Mouse (Mus musculus): ENCODE measurements at regions not wholly inside any gene's neighbourhood (a gene's known extent, or its start where the extent isn't known, plus 50 kb on each side); places are given as distances from the start of the nearest gene placed in this dataset.

- intact Hi-C loops (cut with DNase I; ENCODE audit: low total_unique reads) = no loop called here
- DNase-seq = no peak
These were observed 77.5 kb downstream of the Nufip1 start for GRCm38 (mm10) chr14:76188105-76188645.

GRCm38 (mm10) chr14:76195324-76195723 is 84.6 kb downstream of the Nufip1 start:
- intact Hi-C loops (cut with DNase I; ENCODE audit: low total_unique reads) = no loop called here
- no peak for DNase-seq

DNA sequence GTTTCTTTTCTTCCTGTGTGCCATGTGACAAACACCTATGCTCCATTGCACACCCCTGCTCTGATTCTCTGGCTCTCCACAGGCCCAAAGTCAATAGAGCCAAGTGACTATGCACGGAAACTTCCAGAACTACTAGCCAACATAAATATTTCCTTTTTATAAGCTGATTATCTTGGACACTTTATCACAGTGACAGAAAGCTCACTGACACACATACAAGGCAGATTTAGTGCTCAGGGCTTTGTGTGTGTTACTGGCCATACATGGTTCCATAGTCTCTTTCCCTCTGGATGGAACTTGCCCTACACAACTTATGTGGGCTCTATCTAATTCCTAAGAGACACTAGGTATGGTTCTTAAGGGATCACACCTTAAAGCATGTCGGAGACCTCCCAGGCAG is 86.7 kb downstream of the Nufip1 start:
- no peak for DNase-seq
- intact Hi-C loops (cut with DNase I; ENCODE audit: low total_unique reads) = no loop called here

DNA sequence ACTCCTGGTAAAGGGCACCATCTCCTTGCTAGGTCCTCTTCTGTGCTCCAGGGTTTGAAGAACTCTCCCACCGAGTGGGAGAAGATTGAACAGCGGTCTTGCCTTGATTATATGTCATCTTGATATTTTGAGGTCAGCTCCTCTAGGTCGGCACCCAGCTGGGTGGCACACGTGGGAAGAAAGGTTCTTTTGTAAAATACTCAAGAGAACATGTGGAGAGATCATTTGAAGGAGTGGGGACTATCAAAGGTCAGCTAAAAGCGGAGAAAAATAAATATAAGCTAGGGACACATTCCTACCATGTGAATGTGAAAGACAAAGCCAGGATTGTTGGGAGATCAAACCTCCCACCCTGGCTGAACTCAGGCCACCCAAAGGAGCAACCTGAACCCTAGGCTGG is 87.7 kb downstream of the Nufip1 start:
- DNase-seq = no peak
- intact Hi-C loops (cut with DNase I; ENCODE audit: low total_unique reads) = no loop called here

GRCm38 (mm10) chr14:76202595-76202994 is 91.9 kb downstream of the Nufip1 start:
- intact Hi-C loops (cut with DNase I; ENCODE audit: low total_unique reads) = no loop called here
- DNase-seq = no peak

DNA sequence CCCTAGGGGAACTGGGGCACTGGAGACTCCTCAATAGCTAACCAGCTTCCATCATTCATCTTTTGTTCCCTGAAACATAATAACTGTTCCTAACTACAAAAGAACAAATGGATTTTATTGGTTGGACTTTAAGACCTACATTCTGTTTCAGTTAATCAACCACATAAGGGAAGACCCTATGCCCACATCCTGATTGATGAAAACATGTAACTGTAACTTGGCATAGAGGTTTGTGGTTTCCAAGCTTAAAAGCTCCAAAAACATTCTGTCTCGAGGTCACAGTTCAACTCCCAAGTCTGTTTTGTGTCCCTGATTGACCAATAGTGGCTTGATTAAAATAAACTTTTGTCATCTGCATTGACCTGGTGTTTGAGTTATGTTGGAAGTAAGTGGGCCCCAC is 92.4 kb downstream of the Nufip1 start:
- intact Hi-C loops (cut with DNase I; ENCODE audit: low total_unique reads) = no loop called here
- no peak for DNase-seq

DNA sequence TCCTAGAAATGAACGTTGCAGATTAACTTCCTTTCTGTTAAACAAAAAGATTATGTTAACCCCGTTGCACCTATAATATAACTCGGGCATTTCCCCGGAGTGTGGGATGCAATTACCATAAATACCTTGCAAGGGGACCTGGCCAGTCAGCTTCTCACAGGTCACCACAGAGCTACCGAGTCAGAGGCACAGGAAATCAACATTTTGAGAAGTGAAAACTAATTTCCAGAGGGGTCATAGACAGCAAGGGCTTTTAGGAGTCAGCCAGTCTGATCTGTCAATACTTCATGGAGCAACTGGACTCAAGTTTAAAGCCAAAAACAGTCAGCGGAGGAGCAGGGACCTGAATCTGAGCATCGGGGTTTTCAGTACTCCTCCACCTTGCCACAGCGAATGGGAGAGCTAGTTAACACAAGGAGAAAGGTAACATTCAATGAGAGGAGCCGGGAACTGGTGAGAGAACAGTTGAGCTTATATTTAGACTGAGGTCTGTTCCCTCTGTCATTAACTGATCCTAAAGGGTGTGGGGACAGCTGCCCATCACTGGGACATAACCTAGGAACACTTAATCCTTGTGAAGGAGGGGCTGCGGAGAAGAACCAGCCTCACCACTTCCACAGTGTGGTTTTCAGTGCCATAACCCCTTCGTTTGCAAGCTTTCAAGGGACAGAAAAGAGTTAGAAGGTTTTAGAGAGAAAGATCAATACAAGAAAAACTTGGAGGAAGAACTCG is 105.9 kb downstream of the Nufip1 start:
- no peak for DNase-seq
- intact Hi-C loops (cut with DNase I; ENCODE audit: low total_unique reads) = no loop called here

DNA sequence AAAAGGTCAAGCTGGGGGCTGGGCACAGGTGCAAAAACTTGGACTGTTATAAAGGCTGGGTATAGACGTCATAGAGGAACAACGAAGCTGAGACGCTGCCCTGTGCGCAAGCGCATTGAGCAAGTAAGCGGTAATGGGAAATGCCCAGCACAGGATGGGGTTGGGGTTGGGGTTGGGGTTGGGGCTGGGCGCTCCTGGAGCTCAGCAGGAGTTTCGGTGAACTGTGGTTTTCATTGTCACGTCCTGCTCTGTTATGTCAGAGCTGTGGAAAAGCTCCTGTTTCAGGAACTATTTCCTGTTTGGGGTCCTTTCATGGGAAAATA is 106.4 kb downstream of the Nufip1 start:
- no peak for DNase-seq
- intact Hi-C loops (cut with DNase I; ENCODE audit: low total_unique reads) = no loop called here

- no peak for DNase-seq
- intact Hi-C loops (cut with DNase I; ENCODE audit: low total_unique reads) = no loop called here
These were observed 107.0 kb downstream of the Nufip1 start for GRCm38 (mm10) chr14:76217571-76218256.

DNA sequence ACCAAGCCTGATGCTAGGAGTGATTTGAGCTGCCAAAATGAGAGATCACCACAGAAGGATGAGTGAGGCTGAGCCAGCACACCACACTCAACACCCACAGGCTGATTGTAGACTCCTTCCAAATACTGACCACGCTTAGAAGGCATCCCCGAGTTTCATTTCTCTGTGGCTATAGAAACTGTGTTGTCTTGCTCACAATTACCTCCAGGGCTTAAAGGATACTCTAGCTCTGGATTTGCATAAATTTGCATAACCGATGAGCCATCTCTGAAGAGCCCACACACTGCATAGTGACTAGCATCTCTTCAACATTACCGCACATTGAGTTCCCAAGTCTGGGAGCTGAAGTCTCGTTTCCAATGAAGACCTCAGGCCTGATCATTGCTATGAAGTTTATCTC is 110.3 kb downstream of the Nufip1 start:
- no peak for DNase-seq
- intact Hi-C loops (cut with DNase I; ENCODE audit: low total_unique reads) = no loop called here

DNA sequence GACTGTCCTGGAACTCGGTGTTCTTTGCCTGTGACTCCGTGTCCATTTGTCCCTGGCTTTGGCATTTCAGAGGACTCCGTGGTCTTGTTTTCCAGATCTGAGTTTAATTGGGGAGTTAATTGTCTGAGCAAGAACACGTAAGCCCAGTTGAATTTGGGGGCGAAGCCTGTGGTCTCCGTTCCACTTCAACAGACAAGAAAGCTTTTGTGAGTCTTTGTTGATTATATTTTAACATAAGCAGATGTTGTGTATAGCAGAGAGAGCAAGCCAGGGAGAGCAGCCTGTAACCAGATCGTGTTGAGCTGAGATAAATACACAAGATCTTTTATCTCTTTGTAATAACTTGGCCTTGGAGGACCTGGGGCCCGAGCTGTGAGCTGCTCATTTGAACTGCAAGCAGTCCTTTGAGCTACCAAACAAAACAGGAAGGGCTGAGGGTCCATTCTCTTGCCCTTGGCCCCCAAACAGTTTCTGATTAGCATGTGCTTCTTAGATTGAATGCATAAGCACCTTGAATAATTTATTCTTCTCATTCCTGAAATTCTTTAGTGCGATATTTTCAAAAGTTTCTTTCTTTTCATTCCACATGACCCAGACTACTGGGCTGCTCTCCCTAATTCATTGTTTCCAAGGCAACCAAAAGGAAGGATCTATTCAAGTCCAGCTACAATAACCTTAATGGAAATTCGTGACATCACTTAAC is 111.1 kb downstream of the Nufip1 start:
- intact Hi-C loops (cut with DNase I; ENCODE audit: low total_unique reads) = no loop called here
- no peak for DNase-seq

- no peak for DNase-seq
- intact Hi-C loops (cut with DNase I; ENCODE audit: low total_unique reads) = no loop called here
These were observed 111.6 kb downstream of the Nufip1 start for GRCm38 (mm10) chr14:76222320-76222626.

- intact Hi-C loops (cut with DNase I; ENCODE audit: low total_unique reads) = no loop called here
- no peak for DNase-seq
These were observed 112.5 kb downstream of the Nufip1 start for GRCm38 (mm10) chr14:76223036-76223650.

DNA sequence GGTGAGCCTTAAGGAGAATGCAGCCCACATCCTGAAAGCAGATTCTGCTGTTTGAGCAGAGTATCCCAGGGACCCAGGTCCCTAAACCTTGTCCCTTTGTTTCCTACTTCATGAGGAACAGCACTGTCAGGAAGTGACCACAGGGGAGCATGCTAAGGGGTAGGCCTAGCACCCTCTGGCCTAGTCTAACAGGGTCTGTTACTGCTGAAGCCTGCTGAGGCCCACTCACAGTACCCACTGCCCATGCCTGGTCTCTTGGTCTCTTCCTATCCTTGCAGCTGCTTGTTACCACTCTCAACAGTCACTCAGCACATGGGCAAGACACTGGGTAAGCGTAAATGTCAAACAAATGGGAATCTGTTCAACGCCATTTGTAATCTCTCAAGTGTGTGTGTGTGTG is 113.2 kb downstream of the Nufip1 start:
- DNase-seq = no peak
- intact Hi-C loops (cut with DNase I; ENCODE audit: low total_unique reads) = no loop called here

DNA sequence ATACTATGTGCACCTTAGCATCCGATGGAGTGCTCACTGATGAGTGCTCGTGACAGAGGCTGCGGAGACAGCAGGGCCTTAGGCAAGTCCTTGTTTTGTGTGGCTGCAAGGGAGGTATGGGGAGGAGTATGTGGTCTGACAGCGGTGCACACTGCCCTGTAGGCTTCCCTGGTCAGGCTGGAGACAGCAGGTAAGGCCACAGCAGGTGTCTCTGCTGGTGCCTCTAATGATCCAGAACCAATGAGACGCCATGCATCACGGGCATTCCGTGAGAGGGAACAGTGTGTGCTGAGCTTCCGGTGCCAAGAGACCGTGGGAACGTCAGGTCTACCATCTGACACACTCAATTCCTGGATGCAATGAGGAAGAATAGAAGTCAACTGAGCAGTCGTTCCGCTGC is 114.8 kb downstream of the Nufip1 start:
- intact Hi-C loops (cut with DNase I; ENCODE audit: low total_unique reads) = no loop called here

GRCm38 (mm10) chr14:76226621-76227297 is 116.1 kb downstream of the Nufip1 start:
- intact Hi-C loops (cut with DNase I; ENCODE audit: low total_unique reads) = no loop called here
- DNase-seq = no peak

More for the DNA sequence above, 114.8 kb downstream of the Nufip1 start:
- no peak for DNase-seq

DNA sequence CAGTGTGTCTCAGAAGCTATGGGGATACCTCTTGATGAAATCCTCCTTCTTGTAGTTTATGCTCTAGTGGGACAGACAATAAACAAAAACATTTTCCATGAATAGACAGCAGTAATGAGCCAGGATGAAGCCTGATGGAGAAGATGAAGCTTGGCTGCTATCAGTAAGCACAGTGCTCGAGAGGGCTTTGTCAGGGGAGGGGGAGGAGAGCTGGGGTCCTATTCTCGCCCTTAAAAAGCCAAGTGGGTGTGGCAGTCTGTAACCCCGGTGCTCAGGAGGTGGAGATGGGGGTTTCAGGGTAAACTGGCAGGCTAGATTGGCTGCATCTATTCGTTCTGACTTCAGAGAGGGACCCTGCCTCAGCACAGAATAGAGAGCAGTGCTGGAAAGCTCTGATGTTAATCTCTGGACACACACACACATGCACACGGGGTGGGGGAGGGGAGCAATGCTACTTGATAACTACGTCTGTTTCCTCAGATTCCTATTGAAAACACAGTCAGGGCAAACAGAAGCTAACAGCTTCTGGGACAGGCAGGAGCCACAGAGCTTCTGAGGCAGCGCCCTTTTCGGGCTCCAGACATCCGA is 118.4 kb downstream of the Nufip1 start:
- no peak for DNase-seq
- intact Hi-C loops (cut with DNase I; ENCODE audit: low total_unique reads) = no loop called here

- DNase-seq = no peak
- intact Hi-C loops (cut with DNase I; ENCODE audit: low total_unique reads) = no loop called here
These were observed 129.3 kb downstream of the Nufip1 start for GRCm38 (mm10) chr14:76239856-76240493.

Data from gastrocnemius, postnatal 14 days (tissue).